ENCODE assay signal across 31 mouse cellular contexts in the genomic region with DNA sequence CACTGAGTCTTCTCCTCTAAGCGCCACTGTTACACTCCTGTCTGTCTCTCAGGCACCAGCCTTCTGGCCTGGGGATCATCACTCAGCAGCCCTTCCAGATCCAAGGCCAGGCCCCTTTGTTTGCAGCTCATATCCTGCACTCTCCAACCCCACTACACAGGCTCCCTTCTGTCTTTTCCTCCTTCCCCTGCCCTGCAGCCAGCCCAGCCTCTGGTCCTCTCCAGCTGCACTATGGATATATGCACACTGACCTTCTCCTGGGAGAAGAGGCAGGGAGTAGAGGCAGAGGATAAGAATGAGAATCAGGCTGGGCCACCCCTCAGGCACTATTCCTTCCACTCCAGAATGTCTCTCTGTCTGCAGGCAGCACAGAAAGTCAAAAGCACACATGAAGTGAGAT. TPM values are rescaled to one million over a fixed set of nuclear protein-coding genes. Genes with fewer than 3 reads are reported as not detected.
DNase-seq lines count a peak whose midpoint lies in the region; ATAC-seq and TF ChIP-seq lines count a peak whose summit lies in the region.
"Had no signal": no experiment of that assay in that cellular context is flagged by ENCODE, and none has a peak within 500 bp of the region (broad histone marks: within the 10 kb centered on the region; RNA-seq: fewer than 3 reads in every experiment).

No protein-coding gene starts in this region.

- no peak overlapping the region for H3K9ac ChIP-seq in lung, embryonic 14.5 days
- H3K9ac ChIP-seq: forebrain, embryonic 12.5 days; forebrain, postnatal 0 days; heart, embryonic 12.5 days; kidney, embryonic 15.5 days; limb, embryonic 15.5 days; liver, embryonic 13.5 days; stomach, embryonic 15.5 days had no signal

- H3K36me3 ChIP-seq in lung, embryonic 14.5 days (ENCODE audit: insufficient read depth) = no peaks in the 10 kb centered on the region
- H3K36me3 ChIP-seq in limb, embryonic 10.5 days = no peaks in the 10 kb centered on the region
- H3K36me3 ChIP-seq: forebrain, embryonic 12.5 days; heart, embryonic 12.5 days; kidney, embryonic 15.5 days; limb, embryonic 15.5 days; liver, embryonic 13.5 days; stomach, embryonic 15.5 days had no signal

- DNase-seq in embryo, embryonic 10 days (ENCODE audit: low spot score) = peak; percentile 28
- no peak for DNase-seq in embryo, embryonic 10.5 days (ENCODE audit: low spot score)
- peak; percentile 37 for DNase-seq in lung, embryonic 14.5 days
- DNase-seq in lung, adult 18-20 months = no peak
- peak; percentile 5 for DNase-seq in NIH3T3 (ENCODE audit: low read depth)
- DNase-seq in limb, embryonic 10.5 days (ENCODE audit: low spot score) = no peak
- no peak for DNase-seq in cerebellum, adult 11 months
- DNase-seq: cerebellum, adult 2 months; cerebellum, postnatal 25 days; embryo, embryonic 11 days; forebrain, postnatal 0 days; heart, postnatal 14 days; kidney, adult 18-20 months; kidney, postnatal 36 days; liver, embryonic 13.5 days; lung, adult 2 months; midbrain, embryonic 14.5 days; right cerebral cortex, postnatal 25 days had no signal

- no peak overlapping the region for H3K4me2 ChIP-seq in lung, embryonic 14.5 days
- H3K4me2 ChIP-seq: forebrain, embryonic 12.5 days; heart, embryonic 12.5 days; kidney, embryonic 15.5 days; limb, embryonic 15.5 days; liver, embryonic 13.5 days; stomach, embryonic 15.5 days had no signal

- peaks cover 15% of the 10 kb centered on the region for H3K4me1 ChIP-seq in lung, embryonic 14.5 days (ENCODE audit: insufficient read depth)
- peaks cover 42% of the 10 kb centered on the region for H3K4me1 ChIP-seq in limb, embryonic 10.5 days

- 50% methylated on average over 1 of the region's 1 CpGs for WGBS in lung, embryonic 14.5 days
- 50% methylated on average over 1 of the region's 1 CpGs for WGBS in limb, embryonic 10.5 days

- no peak for ATAC-seq in lung, embryonic 14.5 days (ENCODE audit: insufficient read depth)
- ATAC-seq in megakaryocyte progenitor cell, adult 5-6 weeks (replicated peaks; ENCODE audit: poor library complexity) = no peak
- ATAC-seq: forebrain, postnatal 0 days; hindbrain, embryonic 16.5 days; Patski had no signal

- no peak for TF ChIP-seq CTCF in lung, embryonic 14.5 days (IDR thresholded peaks at IDR 0.05; ENCODE audit: low read depth)

- peaks cover 9% of the 10 kb centered on the region; the same call in 1 of the 2 replicates for H3K27me3 ChIP-seq in lung, embryonic 14.5 days (ENCODE audit: insufficient read depth, low read length)
- H3K27me3 ChIP-seq in limb, embryonic 10.5 days (ENCODE audit: low read depth, poor library complexity, severe bottlenecking) = peaks cover 86% of the 10 kb centered on the region
- H3K27me3 ChIP-seq: CH12.LX had no signal

- H3K9me3 ChIP-seq in lung, embryonic 14.5 days (ENCODE audit: low read depth, low read length) = no peaks in the 10 kb centered on the region
- H3K9me3 ChIP-seq in limb, embryonic 10.5 days (replicated peaks) = no peaks in the 10 kb centered on the region
- H3K9me3 ChIP-seq: forebrain, embryonic 12.5 days; heart, embryonic 12.5 days; kidney, embryonic 15.5 days; limb, embryonic 15.5 days; liver, embryonic 13.5 days; stomach, embryonic 15.5 days had no signal

- no peak overlapping the region for H3K4me3 ChIP-seq in lung, embryonic 14.5 days (ENCODE audit: low read depth, low read length)
- H3K4me3 ChIP-seq in limb, embryonic 10.5 days = no peak overlapping the region
- H3K4me3 ChIP-seq: forebrain, embryonic 12.5 days; heart, embryonic 12.5 days; kidney, embryonic 15.5 days; layer of hippocampus, adult 2 months; left cerebral cortex, adult 2 months; limb, embryonic 15.5 days; liver, embryonic 13.5 days; stomach, embryonic 15.5 days had no signal

- peak overlapping the region; percentile 27; the same call in 1 of the 2 replicates for H3K27ac ChIP-seq in lung, embryonic 14.5 days (ENCODE audit: low read depth)
- peak overlapping the region; percentile 64 for H3K27ac ChIP-seq in limb, embryonic 10.5 days
- H3K27ac ChIP-seq: forebrain, embryonic 12.5 days; kidney, embryonic 15.5 days; layer of hippocampus, adult 2 months; left cerebral cortex, adult 2 months; limb, embryonic 15.5 days; liver, embryonic 13.5 days; macrophage; stomach, embryonic 15.5 days had no signal

RNA-seq across cellular contexts. Expression of a gene that starts 48.4 kb away (rescaled TPM):
- 82.1 and 84.8 TPM in 2 replicates for polyA plus RNA-seq in lung, embryonic 14.5 days (2014; fragmentation: Nextera tagmentation; extraction: Ambion mirVana)
- polyA plus RNA-seq in limb, embryonic 10.5 days (2016; fragmentation: Nextera tagmentation; extraction: Ambion mirVana) = 50.1 and 55.3 TPM in 2 replicates
- not detected in 2 replicates for total RNA-seq in megakaryocyte progenitor cell, adult 5-6 weeks (2015)
- not detected in 2 replicates for total RNA-seq in megakaryocyte progenitor cell, adult 5-6 weeks (2017)
- total RNA-seq: CH12.LX; monocyte, adult 5-6 weeks had no signal
- polyA plus RNA-seq: macrophage, Patski had no signal

Comparison
In these comparisons a context has a peak if more than half of its experiments do, and no peak if none do; other contexts are left out.
1. DNase-seq: peak in embryo, embryonic 10 days (single experiment), lung, embryonic 14.5 days (single experiment) and NIH3T3 (single experiment); none in embryo, embryonic 10.5 days (single experiment), lung, adult 18-20 months (0 of 2), limb, embryonic 10.5 days (single experiment) and cerebellum, adult 11 months (single experiment).